Mouse (Mus musculus): ENCODE data around the gene Fam163a.
A peak's percentile ranks its signal among the peaks of the same experiment; 100 is the strongest.

Fam163a gene

GRCm38 (mm10) chr1:156201069-156201468 is 3.8 kb downstream of the Fam163a start:
- no peak for DNase-seq (ENCODE audit: low spot score)

- no peak for DNase-seq (ENCODE audit: low spot score)
Measured at GRCm38 (mm10) chr1:156197588-156197987, 7.2 kb downstream of the Fam163a start.

GRCm38 (mm10) chr1:156193292-156193691 is 11.5 kb downstream of the Fam163a start:
- no peak for DNase-seq (ENCODE audit: low spot score)

- DNase-seq (ENCODE audit: low spot score) = no peak
Measured at GRCm38 (mm10) chr1:156192853-156193252, 12.0 kb downstream of the Fam163a start.

- no peak for DNase-seq (ENCODE audit: low spot score)
Measured at GRCm38 (mm10) chr1:156186646-156187045, 18.2 kb downstream of the Fam163a start.

GRCm38 (mm10) chr1:156184158-156184571 is 20.7 kb downstream of the Fam163a start:
- DNase-seq (ENCODE audit: low spot score) = peak; percentile 55

- no peak for DNase-seq (ENCODE audit: low spot score)
Measured at GRCm38 (mm10) chr1:156183176-156183958, 21.5 kb downstream of the Fam163a start.

GRCm38 (mm10) chr1:156179875-156180274 is 25.0 kb downstream of the Fam163a start:
- no peak for DNase-seq (ENCODE audit: low spot score)

- DNase-seq (ENCODE audit: low spot score) = no peak
Measured at GRCm38 (mm10) chr1:156168737-156169136, 36.1 kb downstream of the Fam163a start.

GRCm38 (mm10) chr1:156116770-156117169 is 88.1 kb downstream of the Fam163a start:
- DNase-seq (ENCODE audit: low spot score) = no peak

GRCm38 (mm10) chr1:156113884-156114499 is 90.8 kb downstream of the Fam163a start:
- DNase-seq (ENCODE audit: low spot score) = no peak

- DNase-seq (ENCODE audit: low spot score) = no peak
Measured at GRCm38 (mm10) chr1:156112142-156112541, 92.7 kb downstream of the Fam163a start.

GRCm38 (mm10) chr1:156111728-156112127 is 93.1 kb downstream of the Fam163a start:
- DNase-seq (ENCODE audit: low spot score) = no peak

- no peak for DNase-seq (ENCODE audit: low spot score)
Measured at GRCm38 (mm10) chr1:156111090-156111489, 93.7 kb downstream of the Fam163a start.

GRCm38 (mm10) chr1:156108400-156108799 is 96.4 kb downstream of the Fam163a start:
- DNase-seq (ENCODE audit: low spot score) = no peak

- DNase-seq (ENCODE audit: low spot score) = no peak
Measured at GRCm38 (mm10) chr1:156107424-156107823, 97.4 kb downstream of the Fam163a start.

- no peak for DNase-seq (ENCODE audit: low spot score)
Measured at GRCm38 (mm10) chr1:156105381-156105780, 99.4 kb downstream of the Fam163a start.

- no peak for DNase-seq (ENCODE audit: low spot score)
Measured at GRCm38 (mm10) chr1:156103763-156104162, 101.1 kb downstream of the Fam163a start.

GRCm38 (mm10) chr1:156091811-156092210 is 113.0 kb downstream of the Fam163a start:
- DNase-seq (ENCODE audit: low spot score) = no peak

- DNase-seq (ENCODE audit: low spot score) = no peak
Measured at GRCm38 (mm10) chr1:156090042-156090441, 114.8 kb downstream of the Fam163a start.

- DNase-seq (ENCODE audit: low spot score) = no peak
Measured at GRCm38 (mm10) chr1:156089561-156089960, 115.3 kb downstream of the Fam163a start.

GRCm38 (mm10) chr1:156087586-156087985 is 117.2 kb downstream of the Fam163a start:
- DNase-seq (ENCODE audit: low spot score) = no peak

- DNase-seq (ENCODE audit: low spot score) = no peak
Measured at GRCm38 (mm10) chr1:156085770-156086169, 119.1 kb downstream of the Fam163a start.

- no peak for DNase-seq (ENCODE audit: low spot score)
Measured at GRCm38 (mm10) chr1:156084603-156085002, 120.2 kb downstream of the Fam163a start.
